Mouse (Mus musculus) hindlimb bud, embryonic 11.5 days (tissue): ENCODE measurements around the gene Camkmt.

ENCODE experiments used
- DNase-seq: peaks from one replicate; pipeline ENCODE4 v3.0.0-alpha.2; 2012; ENCODE audit warnings: low read depth, low spot score; ENCODE audit errors: extremely low spot score

The Camkmt gene

GRCm38 (mm10) chr17:85163272-85163610 lies 72.9 kb downstream of the Camkmt start:
- DNase-seq, result no peak

GRCm38 (mm10) chr17:85168761-85169160 lies 78.4 kb downstream of the Camkmt start:
- no peak for DNase-seq

GRCm38 (mm10) chr17:85170541-85171255 lies 80.3 kb downstream of the Camkmt start:
- no peak for DNase-seq

GRCm38 (mm10) chr17:85171951-85172350 lies 81.6 kb downstream of the Camkmt start:
- DNase-seq, result no peak

- no peak for DNase-seq
Observed at GRCm38 (mm10) chr17:85177231-85177630, 86.9 kb downstream of the Camkmt start.

GRCm38 (mm10) chr17:85180471-85181060 lies 90.2 kb downstream of the Camkmt start:
- DNase-seq, result no peak

GRCm38 (mm10) chr17:85189227-85190127 lies 99.1 kb downstream of the Camkmt start:
- DNase-seq, result peak; percentile 94

- DNase-seq, result no peak
Observed at GRCm38 (mm10) chr17:85190128-85190435, 99.7 kb downstream of the Camkmt start.

- no peak for DNase-seq
Observed at GRCm38 (mm10) chr17:85193294-85193693, 102.9 kb downstream of the Camkmt start.

GRCm38 (mm10) chr17:85198781-85199180 lies 108.4 kb downstream of the Camkmt start:
- DNase-seq, result no peak

- DNase-seq, result no peak
Observed at GRCm38 (mm10) chr17:85199321-85199720, 109.0 kb downstream of the Camkmt start.

GRCm38 (mm10) chr17:85218054-85218453 lies 127.7 kb downstream of the Camkmt start:
- DNase-seq, result no peak

- DNase-seq, result no peak
Observed at GRCm38 (mm10) chr17:85242109-85242508, 151.8 kb downstream of the Camkmt start.

- DNase-seq, result no peak
Observed at GRCm38 (mm10) chr17:85248962-85249361, 158.6 kb downstream of the Camkmt start.

GRCm38 (mm10) chr17:85249744-85250143 lies 159.4 kb downstream of the Camkmt start:
- DNase-seq, result no peak

- peak; percentile 10 for DNase-seq
Observed at GRCm38 (mm10) chr17:85256930-85257329, 166.6 kb downstream of the Camkmt start.

GRCm38 (mm10) chr17:85257348-85257747 lies 167.0 kb downstream of the Camkmt start:
- DNase-seq, result no peak

GRCm38 (mm10) chr17:85258703-85259341 lies 168.5 kb downstream of the Camkmt start:
- DNase-seq, result no peak

GRCm38 (mm10) chr17:85266831-85267422 lies 176.6 kb downstream of the Camkmt start:
- no peak for DNase-seq

GRCm38 (mm10) chr17:85271466-85272175 lies 181.3 kb downstream of the Camkmt start:
- no peak for DNase-seq
